Mouse (Mus musculus) erythroid progenitor cell, adult 5-6 weeks (primary cell): Measurements from ENCODE around the gene Olfr1324. TPM values are rescaled to one million over a fixed set of nuclear protein-coding genes. Genes with fewer than 3 reads are reported as not detected.
"Not testable (repeated sequence)": the region's sequence is repeated elsewhere in the genome, so short reads cannot be mapped to it uniquely, and the experiment has no call there.

ENCODE experiments used
- ATAC-seq: replicated peaks from 2 replicates; pipeline ENCODE4 v1.8.0; 2016; ENCODE audit warnings: moderate number of reproducible peaks, mild to moderate bottlenecking, moderate TSS enrichment, inconsistent platforms; ENCODE audit not compliant: poor library complexity, low FRiP score, severe bottlenecking
- total RNA-seq, 2 experiments: library from RNA; stranded (forward) in 1 of 2; stranded (reverse) in 1 of 2; fragments of 150-400 nt in 1 of 2; fragments of 186-747, 209-891 nt in 1 of 2; gene quantifications; 2 replicates each; pipeline versions ENCODE4 v1.2.3 to v1.2.4; 2015 to 2017; ENCODE audit warnings: low replicate concordance in 2 of 2

The Olfr1324 gene
- total RNA-seq (2015; ENCODE audit: low replicate concordance), result not detected in 2 replicates
- not detected in 2 replicates for total RNA-seq (2017; ENCODE audit: low replicate concordance)

- ATAC-seq, result no peak
Observed at GRCm38 (mm10) chrX:50428398-50428797, at the start of gene Olfr1324. TSS of gene Olfr1324 (minus strand) at chrX:50428498.

GRCm38 (mm10) chrX:50470341-50470740 lies 42.0 kb upstream of the Olfr1324 start:
- ATAC-seq, result not testable (repeated sequence)

- ATAC-seq, result no peak
Observed at GRCm38 (mm10) chrX:50456136-50456535, 27.8 kb upstream of the Olfr1324 start.

- no peak for ATAC-seq
Observed at GRCm38 (mm10) chrX:50443352-50443751, 15.1 kb upstream of the Olfr1324 start.

GRCm38 (mm10) chrX:50442696-50443095 lies 14.4 kb upstream of the Olfr1324 start:
- ATAC-seq, result no peak

GRCm38 (mm10) chrX:50432499-50432898 lies 4.2 kb upstream of the Olfr1324 start:
- no peak for ATAC-seq

- ATAC-seq, result no peak
Observed at GRCm38 (mm10) chrX:50427712-50428328, 478 bp downstream of the Olfr1324 start.

- ATAC-seq, result no peak
Observed at GRCm38 (mm10) chrX:50425899-50426436, 2.3 kb downstream of the Olfr1324 start.

- not testable (repeated sequence) for ATAC-seq
Observed at GRCm38 (mm10) chrX:50410361-50410760, 17.9 kb downstream of the Olfr1324 start.

GRCm38 (mm10) chrX:50390616-50391015 lies 37.7 kb downstream of the Olfr1324 start:
- ATAC-seq, result not testable (repeated sequence)

- peak; percentile 83 for ATAC-seq
Observed at GRCm38 (mm10) chrX:50374978-50375377, 53.3 kb downstream of the Olfr1324 start.
